Mouse (Mus musculus): ENCODE measurements around the gene Acot3. TPM values are rescaled to one million over a fixed set of nuclear protein-coding genes. Genes with fewer than 3 reads are reported as not detected.
"Not testable (repeated sequence)": the region's sequence is repeated elsewhere in the genome, so short reads cannot be mapped to it uniquely, and the experiment has no call there.

Acot3 gene
- polyA plus RNA-seq, 1 experiment from 2014 or later, result not detected

- Histone ChIP-seq H3K9ac (no peak within 1 kb of the TSS), H3K27me3 (peaks cover 34% of the 10 kb centered on the region), H3K4me2 (peak within 1 kb of the TSS; percentile 65), H3K9me3 (no peaks in the 10 kb centered on the region), H3K27ac (no peak within 1 kb of the TSS), H3K36me3 (no peaks in the 10 kb centered on the region), H3K4me1 (peaks cover 3% of the 10 kb centered on the region; the same call in 1 of the 2 replicates), H3K4me3 (peak within 1 kb of the TSS; percentile 40)
- 46% methylated on average over 9 of the region's 9 CpGs for WGBS
- ATAC-seq (ENCODE audit: insufficient number of reproducible peaks, low FRiP score, low TSS enrichment, low read depth), result no peak
Observed at GRCm38 (mm10) chr12:84068986-84069385, 17.0 kb downstream of the Acot3 start, which contains the start of gene Acot5. TSS of gene Acot5 (plus strand) at chr12:84069325.

GRCm38 (mm10) chr12:84069582-84069981, 17.6 kb downstream of the Acot3 start:
- Histone ChIP-seq H3K27me3 (peaks cover 34% of the 10 kb centered on the region), H3K4me3 (peak overlapping the region; percentile 40), H3K4me2 (peak overlapping the region; percentile 65)
- ATAC-seq (ENCODE audit: insufficient number of reproducible peaks, low FRiP score, low TSS enrichment, low read depth); H3K4me1 ChIP-seq; H3K36me3 ChIP-seq; H3K9ac ChIP-seq; H3K27ac ChIP-seq; H3K9me3 ChIP-seq: not testable (repeated sequence)
- 2% methylated on average over 51 of the region's 52 CpGs for WGBS

GRCm38 (mm10) chr12:84071696-84072095, 19.8 kb downstream of the Acot3 start:
- Histone ChIP-seq H3K9ac (no peak overlapping the region), H3K4me2 (no peak overlapping the region), H3K27me3 (peaks cover 31% of the 10 kb centered on the region), H3K27ac (no peak overlapping the region), H3K4me1 (peaks cover 3% of the 10 kb centered on the region; the same call in 1 of the 2 replicates), H3K4me3 (no peak overlapping the region), H3K9me3 (no peaks in the 10 kb centered on the region), H3K36me3 (no peaks in the 10 kb centered on the region)
- 90% methylated on average over 2 of the region's 2 CpGs for WGBS
- no peak for ATAC-seq (ENCODE audit: insufficient number of reproducible peaks, low FRiP score, low TSS enrichment, low read depth)

GRCm38 (mm10) chr12:84077371-84077990, 25.5 kb downstream of the Acot3 start:
- ATAC-seq (ENCODE audit: insufficient number of reproducible peaks, low FRiP score, low TSS enrichment, low read depth), result no peak

GRCm38 (mm10) chr12:84083842-84084241, 31.9 kb downstream of the Acot3 start:
- no peak overlapping the region for H3K4me2 ChIP-seq
- H3K36me3 ChIP-seq, result no peaks in the 10 kb centered on the region
- no peaks in the 10 kb centered on the region for H3K9me3 ChIP-seq
- ATAC-seq (ENCODE audit: insufficient number of reproducible peaks, low FRiP score, low TSS enrichment, low read depth), result no peak
- H3K4me3 ChIP-seq, result no peak overlapping the region
- WGBS, result 69% methylated on average over 2 of the region's 2 CpGs
- no peaks in the 10 kb centered on the region for H3K27me3 ChIP-seq
- no peak overlapping the region for H3K27ac ChIP-seq
- no peak overlapping the region for H3K9ac ChIP-seq
- H3K4me1 ChIP-seq, result no peaks in the 10 kb centered on the region

More at GRCm38 (mm10) chr12:84077371-84077990, 25.5 kb downstream of the Acot3 start:
- H3K27ac ChIP-seq, result no peak overlapping the region
- no peaks in the 10 kb centered on the region for H3K27me3 ChIP-seq
- H3K4me1 ChIP-seq, result no peaks in the 10 kb centered on the region
- H3K9ac ChIP-seq, result no peak overlapping the region
- no peak overlapping the region for H3K4me2 ChIP-seq
- H3K4me3 ChIP-seq, result no peak overlapping the region
- 77% methylated on average over 4 of the region's 4 CpGs for WGBS
- no peaks in the 10 kb centered on the region for H3K9me3 ChIP-seq
- no peaks in the 10 kb centered on the region for H3K36me3 ChIP-seq

GRCm38 (mm10) chr12:84084581-84084980, 32.6 kb downstream of the Acot3 start:
- no peak overlapping the region for H3K27ac ChIP-seq

GRCm38 (mm10) chr12:84094666-84095065, 42.7 kb downstream of the Acot3 start:
- not testable (repeated sequence) for H3K4me2 ChIP-seq; ATAC-seq (ENCODE audit: insufficient number of reproducible peaks, low FRiP score, low TSS enrichment, low read depth); H3K27ac ChIP-seq; H3K4me3 ChIP-seq; H3K9me3 ChIP-seq; H3K36me3 ChIP-seq; H3K27me3 ChIP-seq; H3K4me1 ChIP-seq; H3K9ac ChIP-seq
- 89% methylated on average over 5 of the region's 5 CpGs for WGBS

More at GRCm38 (mm10) chr12:84084581-84084980, 32.6 kb downstream of the Acot3 start:
- no peak overlapping the region for H3K4me2 ChIP-seq
- H3K4me3 ChIP-seq, result no peak overlapping the region
- H3K9me3 ChIP-seq, result no peaks in the 10 kb centered on the region
- H3K27me3 ChIP-seq, result no peaks in the 10 kb centered on the region
- H3K36me3 ChIP-seq, result no peaks in the 10 kb centered on the region
- no peak overlapping the region for H3K9ac ChIP-seq
- WGBS, result 78% methylated on average over 4 of the region's 4 CpGs
- no peak for ATAC-seq (ENCODE audit: insufficient number of reproducible peaks, low FRiP score, low TSS enrichment, low read depth)
- H3K4me1 ChIP-seq, result no peaks in the 10 kb centered on the region

GRCm38 (mm10) chr12:84099605-84100004, 47.7 kb downstream of the Acot3 start:
- no peak overlapping the region for H3K27ac ChIP-seq
- H3K4me2 ChIP-seq, result no peak overlapping the region
- H3K9ac ChIP-seq, result no peak overlapping the region
- H3K36me3 ChIP-seq, result no peaks in the 10 kb centered on the region
- no peak for ATAC-seq (ENCODE audit: insufficient number of reproducible peaks, low FRiP score, low TSS enrichment, low read depth)
- H3K4me3 ChIP-seq, result no peak overlapping the region
- 96% methylated on average over 2 of the region's 2 CpGs for WGBS
- H3K9me3 ChIP-seq, result no peaks in the 10 kb centered on the region
- no peaks in the 10 kb centered on the region for H3K27me3 ChIP-seq
- H3K4me1 ChIP-seq, result no peaks in the 10 kb centered on the region; the same call in 1 of the 2 replicates

- Histone ChIP-seq H3K36me3 (no peaks in the 10 kb centered on the region), H3K4me2 (peak overlapping the region; percentile 76), H3K9ac (no peak overlapping the region), H3K4me1 (no peaks in the 10 kb centered on the region; the same call in 1 of the 2 replicates), H3K9me3 (no peaks in the 10 kb centered on the region), H3K4me3 (peak overlapping the region; percentile 54; the same call in 1 of the 2 replicates), H3K27ac (no peak overlapping the region), H3K27me3 (no peaks in the 10 kb centered on the region)
- ATAC-seq (ENCODE audit: insufficient number of reproducible peaks, low FRiP score, low TSS enrichment, low read depth), result no peak
- 61% methylated on average over 1 of the region's 1 CpGs for WGBS
Observed at GRCm38 (mm10) chr12:84100071-84100470, 48.1 kb downstream of the Acot3 start.

- not testable (repeated sequence) for ATAC-seq (ENCODE audit: insufficient number of reproducible peaks, low FRiP score, low TSS enrichment, low read depth); H3K9me3 ChIP-seq; H3K27me3 ChIP-seq; H3K4me1 ChIP-seq; H3K36me3 ChIP-seq
- H3K4me2 ChIP-seq, result peak within 1 kb of the TSS; percentile 76
- peak within 1 kb of the TSS; percentile 71 for H3K27ac ChIP-seq
- H3K9ac ChIP-seq, result peak within 1 kb of the TSS; percentile 47
- H3K4me3 ChIP-seq, result peak within 1 kb of the TSS; percentile 54
- WGBS, result under 1% methylated on average over 80 of the region's 80 CpGs
Observed at GRCm38 (mm10) chr12:84100604-84101492, 48.9 kb downstream of the Acot3 start, which contains the start of gene Acot6. TSS of gene Acot6 (plus strand) at chr12:84100654.

GRCm38 (mm10) chr12:84101493-84101845, 49.5 kb downstream of the Acot3 start:
- peak overlapping the region; percentile 54 for H3K4me3 ChIP-seq
- no peaks in the 10 kb centered on the region for H3K36me3 ChIP-seq
- H3K27ac ChIP-seq, result 0 out of 2 replicates have a peak overlapping the region, but pooled peaks have one; percentile 71
- H3K9ac ChIP-seq, result 0 out of 2 replicates have a peak overlapping the region, but pooled peaks have one; percentile 47
- no peak for ATAC-seq (ENCODE audit: insufficient number of reproducible peaks, low FRiP score, low TSS enrichment, low read depth)
- H3K27me3 ChIP-seq, result no peaks in the 10 kb centered on the region
- no peaks in the 10 kb centered on the region; the same call in 1 of the 2 replicates for H3K4me1 ChIP-seq
- H3K4me2 ChIP-seq, result peak overlapping the region; percentile 76
- no peaks in the 10 kb centered on the region for H3K9me3 ChIP-seq
- 54% methylated on average over 2 of the region's 2 CpGs for WGBS

GRCm38 (mm10) chr12:84107012-84107411, 55.1 kb downstream of the Acot3 start:
- Histone ChIP-seq H3K4me3 (no peak overlapping the region), H3K4me2 (no peak overlapping the region), H3K27ac (no peak overlapping the region), H3K36me3 (no peaks in the 10 kb centered on the region), H3K4me1 (no peaks in the 10 kb centered on the region), H3K9ac (no peak overlapping the region), H3K9me3 (no peaks in the 10 kb centered on the region), H3K27me3 (no peaks in the 10 kb centered on the region)
- 73% methylated on average over 3 of the region's 3 CpGs for WGBS
- no peak for ATAC-seq (ENCODE audit: insufficient number of reproducible peaks, low FRiP score, low TSS enrichment, low read depth)

All from limb, embryonic 15.5 days (tissue).